Mouse (Mus musculus) midbrain, embryonic 13.5 days (tissue): Measurements from ENCODE around the gene Atp1a2. TPM values are rescaled to one million over a fixed set of nuclear protein-coding genes. Genes with fewer than 3 reads are reported as not detected.
A peak's percentile ranks its signal among the peaks of the same experiment; 100 is the strongest.

Experiments
- ATAC-seq: fragments of 200-750 bp; cut with Nextera tagmentation; 2 replicates; pipeline ENCODE4 v1.8.0; 2017; ENCODE audit warnings: mild to moderate bottlenecking, moderate TSS enrichment, moderate library complexity
- H3K27ac ChIP-seq: fragments of 300-500 bp; sonication (generic); 2 replicates; pipeline ENCODE4 v1.5.1; 2015; ENCODE audit warnings: inconsistent platforms, mild to moderate bottlenecking, moderate library complexity
- H3K27me3 ChIP-seq: fragments of 300-500 bp; sonication (generic); 2 replicates; pipeline ENCODE4 v1.6.1; 2015; ENCODE audit warnings: mild to moderate bottlenecking, inconsistent platforms
- H3K36me3 ChIP-seq: fragments of 300-500 bp; sonication (generic); 2 replicates; pipeline ENCODE4 v1.6.1; 2015; ENCODE audit warnings: mild to moderate bottlenecking, inconsistent platforms
- H3K4me1 ChIP-seq: fragments of 300-500 bp; sonication (generic); replicated peaks from 2 replicates; pipeline ENCODE4 v1.6.1; 2015; ENCODE audit warnings: inconsistent platforms
- H3K4me2 ChIP-seq: fragments of 300-500 bp; sonication (generic); replicated peaks from 2 replicates; pipeline ENCODE4 v1.6.1; 2015; ENCODE audit warnings: moderate library complexity, mild to moderate bottlenecking, inconsistent platforms
- H3K4me3 ChIP-seq: fragments of 300-500 bp; sonication (generic); replicated peaks from 2 replicates; pipeline ENCODE4 v1.5.1; 2015; ENCODE audit warnings: mild to moderate bottlenecking, inconsistent platforms
- H3K9ac ChIP-seq: fragments of 300-500 bp; sonication (generic); replicated peaks from 2 replicates; pipeline ENCODE4 v1.6.1; 2015; ENCODE audit warnings: mild to moderate bottlenecking, inconsistent platforms
- H3K9me3 ChIP-seq: fragments of 300-500 bp; sonication (generic); 2 replicates; pipeline ENCODE4 v1.6.1; 2016; ENCODE audit warnings: mild to moderate bottlenecking, inconsistent platforms
- WGBS: fragments of 180-500 bp; shearing (Covaris S2); methylation state at CpG from one replicate; pipeline ENCODE4 v1.1.7; 2015; 5-methylcytosine and 5-hydroxymethylcytosine counted together
- polyA plus RNA-seq: library from polyadenylated mRNA; unstranded; fragments of >200 nt; fragmentation: Nextera tagmentation; extraction: Ambion mirVana; gene quantifications from 2 replicates; pipeline ENCODE4 v1.2.1, GENCODE M21; 2015

The Atp1a2 gene
- polyA plus RNA-seq, 1 experiment from 2014 or later: 25.3 TPM

- Histone ChIP-seq H3K36me3 (no peaks in the 10 kb centered on the region), H3K27me3 (no peaks in the 10 kb centered on the region), H3K27ac (no peak overlapping the region), H3K9me3 (no peaks in the 10 kb centered on the region), H3K4me2 (no peak overlapping the region), H3K4me1 (no peaks in the 10 kb centered on the region), H3K4me3 (no peak overlapping the region), H3K9ac (no peak overlapping the region)
- ATAC-seq: no peak
- WGBS: 92% methylated on average over 10 of the region's 10 CpGs
Observed at GRCm38 (mm10) chr1:172281522-172282254, 16.2 kb downstream of the Atp1a2 start.

- 81% methylated on average over 16 of the region's 16 CpGs for WGBS
- H3K4me3 ChIP-seq: no peak overlapping the region
Observed at GRCm38 (mm10) chr1:172279768-172280509, 17.9 kb downstream of the Atp1a2 start.

GRCm38 (mm10) chr1:172278328-172278727 lies 19.5 kb downstream of the Atp1a2 start:
- 93% methylated on average over 13 of the region's 13 CpGs for WGBS
- Histone ChIP-seq H3K4me1 (no peaks in the 10 kb centered on the region), H3K36me3 (no peaks in the 10 kb centered on the region), H3K9me3 (no peaks in the 10 kb centered on the region), H3K27ac (no peak overlapping the region), H3K4me3 (no peak overlapping the region), H3K27me3 (peaks cover 4% of the 10 kb centered on the region; the same call in 1 of the 2 replicates), H3K4me2 (no peak overlapping the region), H3K9ac (no peak overlapping the region)
- ATAC-seq: 0 out of 2 replicates have a peak, but pooled peaks have one; percentile 2

More at GRCm38 (mm10) chr1:172279768-172280509, 17.9 kb downstream of the Atp1a2 start:
- Histone ChIP-seq H3K36me3 (no peaks in the 10 kb centered on the region), H3K4me1 (no peaks in the 10 kb centered on the region), H3K27me3 (no peaks in the 10 kb centered on the region), H3K27ac (no peak overlapping the region), H3K4me2 (no peak overlapping the region), H3K9ac (no peak overlapping the region), H3K9me3 (no peaks in the 10 kb centered on the region)
- ATAC-seq: no peak

DNA sequence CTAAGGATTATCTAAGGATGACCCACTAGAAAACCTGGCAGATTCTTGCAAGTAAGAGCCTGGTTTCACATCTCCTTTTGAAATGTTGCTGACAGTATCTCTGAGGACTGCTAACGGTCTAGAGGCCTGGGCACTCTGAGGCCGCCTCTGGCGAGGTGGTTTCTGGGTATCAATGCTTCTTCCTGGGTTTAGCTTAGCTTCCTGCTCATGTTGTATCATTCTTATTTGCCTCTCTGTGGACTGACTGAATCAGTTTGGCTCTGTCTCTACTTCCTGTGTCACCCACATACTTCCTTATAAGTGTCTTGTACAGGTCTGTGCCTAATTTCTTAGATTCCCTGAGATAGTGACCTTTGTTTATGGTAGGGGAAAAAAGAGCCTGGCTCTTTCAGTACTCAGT lies 20.7 kb downstream of the Atp1a2 start:
- no peaks in the 10 kb centered on the region for H3K36me3 ChIP-seq
- no peak overlapping the region for H3K27ac ChIP-seq
- peaks cover under 1% of the 10 kb centered on the region; the same call in 1 of the 2 replicates for H3K4me1 ChIP-seq
- ATAC-seq: no peak
- no peak overlapping the region for H3K4me2 ChIP-seq
- H3K4me3 ChIP-seq: no peak overlapping the region
- H3K9ac ChIP-seq: no peak overlapping the region
- no peaks in the 10 kb centered on the region for H3K9me3 ChIP-seq
- peaks cover 4% of the 10 kb centered on the region; the same call in 1 of the 2 replicates for H3K27me3 ChIP-seq
- 74% methylated on average over 3 of the region's 3 CpGs for WGBS

- Histone ChIP-seq H3K9me3 (no peaks in the 10 kb centered on the region), H3K27me3 (peaks cover 4% of the 10 kb centered on the region; the same call in 1 of the 2 replicates), H3K4me3 (no peak overlapping the region), H3K4me2 (no peak overlapping the region), H3K9ac (no peak overlapping the region), H3K27ac (no peak overlapping the region), H3K36me3 (no peaks in the 10 kb centered on the region), H3K4me1 (peaks cover 12% of the 10 kb centered on the region)
- 73% methylated on average over 5 of the region's 5 CpGs for WGBS
- ATAC-seq: no peak
Observed at GRCm38 (mm10) chr1:172274547-172274946, 23.3 kb downstream of the Atp1a2 start.

DNA sequence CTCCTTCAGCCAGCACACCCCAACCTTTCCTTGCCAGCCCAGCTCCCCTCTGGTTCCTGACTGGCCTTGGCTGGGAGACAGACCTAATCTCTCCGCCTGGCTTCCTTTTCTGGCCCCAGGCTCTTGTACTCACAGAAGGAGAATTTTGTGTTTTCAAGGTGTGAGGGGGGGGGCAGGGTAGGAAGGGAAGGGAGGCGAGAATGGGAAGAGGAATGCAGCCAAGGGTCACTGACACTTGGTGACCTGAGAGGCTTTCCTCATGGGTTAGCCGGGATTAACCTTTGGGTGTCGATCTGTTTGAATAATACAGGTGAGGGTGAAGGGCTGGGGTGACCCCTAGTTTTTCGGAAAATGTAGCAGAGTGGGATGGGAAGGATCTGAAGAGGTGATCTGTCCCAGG lies 23.7 kb downstream of the Atp1a2 start:
- peaks cover 4% of the 10 kb centered on the region; the same call in 1 of the 2 replicates for H3K27me3 ChIP-seq
- H3K27ac ChIP-seq: no peak overlapping the region
- no peak for ATAC-seq
- no peak overlapping the region for H3K4me3 ChIP-seq
- no peak overlapping the region for H3K4me2 ChIP-seq
- H3K9ac ChIP-seq: no peak overlapping the region
- H3K4me1 ChIP-seq: peaks cover 12% of the 10 kb centered on the region
- no peaks in the 10 kb centered on the region for H3K9me3 ChIP-seq
- no peaks in the 10 kb centered on the region for H3K36me3 ChIP-seq
- WGBS: 61% methylated on average over 5 of the region's 5 CpGs

GRCm38 (mm10) chr1:172273386-172273785 lies 24.5 kb downstream of the Atp1a2 start:
- peaks cover 12% of the 10 kb centered on the region for H3K4me1 ChIP-seq
- H3K9me3 ChIP-seq: no peaks in the 10 kb centered on the region
- H3K4me3 ChIP-seq: no peak overlapping the region
- no peak overlapping the region for H3K4me2 ChIP-seq
- ATAC-seq: no peak
- H3K36me3 ChIP-seq: no peaks in the 10 kb centered on the region
- H3K27ac ChIP-seq: no peak overlapping the region
- 94% methylated on average over 6 of the region's 6 CpGs for WGBS
- peaks cover 4% of the 10 kb centered on the region; the same call in 1 of the 2 replicates for H3K27me3 ChIP-seq
- H3K9ac ChIP-seq: no peak overlapping the region

- Histone ChIP-seq H3K36me3 (no peaks in the 10 kb centered on the region), H3K27me3 (peaks cover 4% of the 10 kb centered on the region; the same call in 1 of the 2 replicates), H3K9me3 (no peaks in the 10 kb centered on the region), H3K4me3 (no peak overlapping the region), H3K4me1 (peaks cover 12% of the 10 kb centered on the region), H3K4me2 (no peak overlapping the region), H3K9ac (no peak overlapping the region), H3K27ac (peak overlapping the region; percentile 32; the same call in 1 of the 2 replicates)
- whole genome bisulfite sequencing: 29% methylated on average over 10 of the region's 10 CpGs
- peak; percentile 91 for ATAC-seq
Observed at GRCm38 (mm10) chr1:172271765-172272164, 26.1 kb downstream of the Atp1a2 start.

GRCm38 (mm10) chr1:172271208-172271607 lies 26.7 kb downstream of the Atp1a2 start:
- Histone ChIP-seq H3K27ac (peak overlapping the region; percentile 32; the same call in 1 of the 2 replicates), H3K27me3 (peaks cover 4% of the 10 kb centered on the region; the same call in 1 of the 2 replicates), H3K4me3 (no peak overlapping the region), H3K4me1 (peaks cover 12% of the 10 kb centered on the region), H3K9ac (no peak overlapping the region), H3K9me3 (no peaks in the 10 kb centered on the region), H3K36me3 (no peaks in the 10 kb centered on the region), H3K4me2 (no peak overlapping the region)
- peak; percentile 40; the same call in 1 of the 2 replicates for ATAC-seq
- 61% methylated on average over 3 of the region's 3 CpGs for WGBS

- 0 out of 2 replicates have a peak, but pooled peaks have one; percentile 60 for ATAC-seq
- peaks cover 4% of the 10 kb centered on the region; the same call in 1 of the 2 replicates for H3K9me3 ChIP-seq
- H3K4me1 ChIP-seq: peaks cover 11% of the 10 kb centered on the region
- no peak within 1 kb of the TSS for H3K9ac ChIP-seq
- peak within 1 kb of the TSS; percentile 28; the same call in 1 of the 2 replicates for H3K4me2 ChIP-seq
- H3K4me3 ChIP-seq: no peak within 1 kb of the TSS
- no peaks in the 10 kb centered on the region for H3K27me3 ChIP-seq
- no peaks in the 10 kb centered on the region for H3K36me3 ChIP-seq
- 11% methylated on average over 8 of the region's 8 CpGs for WGBS
- peak within 1 kb of the TSS; percentile 79 for H3K27ac ChIP-seq
Observed at GRCm38 (mm10) chr1:172261477-172262078, 36.3 kb downstream of the Atp1a2 start, which contains the start of gene Igsf8. Gene Igsf8, plus strand, starts transcription at chr1:172261641.

DNA sequence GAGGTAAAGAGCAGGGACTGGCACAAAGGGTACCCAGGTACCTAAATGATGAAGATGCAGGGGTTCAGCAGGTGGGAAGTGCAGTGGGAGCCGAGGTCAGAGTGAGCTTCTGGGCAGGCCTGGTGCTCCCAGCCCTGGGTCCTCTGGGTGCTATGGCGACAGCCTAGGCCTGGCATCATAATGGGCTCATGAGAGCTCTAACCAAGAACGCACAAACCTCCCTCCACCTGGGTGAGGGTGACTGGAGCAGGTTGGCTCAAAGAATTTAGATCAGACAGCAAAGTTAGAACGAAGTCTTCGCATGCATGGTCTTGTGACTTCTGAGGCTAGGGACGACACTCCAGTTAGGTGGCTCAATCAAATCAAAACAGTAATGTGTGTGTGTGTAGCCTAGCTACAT lies 39.5 kb downstream of the Atp1a2 start, which contains the start of gene Atp1a4:
Gene Atp1a4, minus strand, starts transcription at position 101 of the 400 bp plus-strand sequence.
- no peaks in the 10 kb centered on the region for H3K9me3 ChIP-seq
- H3K4me2 ChIP-seq: no peak within 1 kb of the TSS
- no peak within 1 kb of the TSS for H3K9ac ChIP-seq
- 87% methylated on average over 6 of the region's 6 CpGs for WGBS
- peaks cover 11% of the 10 kb centered on the region for H3K4me1 ChIP-seq
- no peak within 1 kb of the TSS for H3K4me3 ChIP-seq
- ATAC-seq: no peak
- no peaks in the 10 kb centered on the region for H3K36me3 ChIP-seq
- H3K27me3 ChIP-seq: no peaks in the 10 kb centered on the region
- no peak within 1 kb of the TSS for H3K27ac ChIP-seq
